In genomic region chr10:122105407-122105806, GRCm38 (mm10) we compare ENCODE assay signal across 10 mouse cellular contexts. TPM values are rescaled to one million over a fixed set of nuclear protein-coding genes. Genes with fewer than 3 reads are reported as not detected.
DNase-seq lines count a peak whose midpoint lies in the region; ATAC-seq lines count a peak whose summit lies in the region.
"Had no signal": no experiment of that assay in that cellular context is flagged by ENCODE, and none has a peak within 500 bp of the region (broad histone marks: within the 10 kb centered on the region; RNA-seq: fewer than 3 reads in every experiment).

No protein-coding gene starts in this region.

- H3K4me1 ChIP-seq in kidney, embryonic 16.5 days (ENCODE audit: insufficient read depth, low read length), result no peaks in the 10 kb centered on the region; the same call in 1 of the 2 replicates
- H3K4me1 ChIP-seq: embryonic facial prominence, embryonic 13.5 days; neural tube, embryonic 12.5 days had no signal

- no peaks in the 10 kb centered on the region for H3K36me3 ChIP-seq in kidney, embryonic 16.5 days (ENCODE audit: insufficient read depth, low read length)
- H3K36me3 ChIP-seq: embryonic facial prominence, embryonic 13.5 days; neural tube, embryonic 12.5 days had no signal

- no peaks in the 10 kb centered on the region for H3K27me3 ChIP-seq in kidney, embryonic 16.5 days (ENCODE audit: insufficient read depth, low read length)
- H3K27me3 ChIP-seq: neural tube, embryonic 12.5 days had no signal

- H3K27ac ChIP-seq in kidney, embryonic 16.5 days (ENCODE audit: low read length), result no peak overlapping the region
- H3K27ac ChIP-seq: embryonic facial prominence, embryonic 13.5 days; neural tube, embryonic 12.5 days had no signal

- WGBS in kidney, embryonic 16.5 days, result 4% methylated on average over 3 of the region's 3 CpGs

- no peak overlapping the region for H3K4me2 ChIP-seq in kidney, embryonic 16.5 days (replicated peaks; ENCODE audit: low read depth, low read length)
- H3K4me2 ChIP-seq: embryonic facial prominence, embryonic 13.5 days; neural tube, embryonic 12.5 days had no signal

- no peaks in the 10 kb centered on the region for H3K9me3 ChIP-seq in kidney, embryonic 16.5 days (ENCODE audit: low read length)
- H3K9me3 ChIP-seq: embryonic facial prominence, embryonic 13.5 days; neural tube, embryonic 12.5 days had no signal

- peak; percentile 59 for DNase-seq in kidney, adult 18-20 months
- DNase-seq in ZHBTc4 (ENCODE audit: low read depth, low spot score), result peak; percentile 65
- DNase-seq in embryo, embryonic 11.5 days (ENCODE audit: low read depth, low spot score), result peak; percentile 41
- peak; percentile 70 for DNase-seq in heart, postnatal 4 days
- DNase-seq in layer of hippocampus, postnatal 14 days (ENCODE audit: low spot score in 2 of 2), result peak; percentile 73 to 77
- peak; percentile 44 to 67 for DNase-seq in lung, postnatal 4 days
- peak; percentile 79 for DNase-seq in right cerebral cortex, postnatal 4 days

- H3K4me3 ChIP-seq in kidney, embryonic 16.5 days (ENCODE audit: low read length), result no peak overlapping the region
- H3K4me3 ChIP-seq: embryonic facial prominence, embryonic 13.5 days; neural tube, embryonic 12.5 days had no signal

- ATAC-seq in kidney, embryonic 16.5 days (ENCODE audit: low FRiP score, low TSS enrichment), result no peak; the same call in 1 of the 2 replicates

- H3K9ac ChIP-seq in kidney, embryonic 16.5 days (replicated peaks; ENCODE audit: low read length), result no peak overlapping the region
- H3K9ac ChIP-seq: embryonic facial prominence, embryonic 13.5 days; neural tube, embryonic 12.5 days had no signal

RNA-seq across cellular contexts. Expression of gene Rxylt1, which starts 8.2 kb away (rescaled TPM):
- polyA plus RNA-seq in kidney, embryonic 16.5 days (2015; fragmentation: Nextera tagmentation; extraction: Ambion mirVana), result 51.5 and 53.3 TPM in 2 replicates
- 10 to 100 TPM; 45.0 to 47.3 TPM for total RNA-seq in heart, postnatal 4 days (2021)
- total RNA-seq in layer of hippocampus, postnatal 14 days (2021), result 10 to 100 TPM; 39.0 to 42.1 TPM

RNA-seq across cellular contexts. Expression of gene Srgap1, which starts 58.3 kb away (rescaled TPM):
- 12.4 and 16.2 TPM in 2 replicates for polyA plus RNA-seq in kidney, embryonic 16.5 days (2015; fragmentation: Nextera tagmentation; extraction: Ambion mirVana)
- 10 to 100 TPM; 11.9 to 13.2 TPM for total RNA-seq in heart, postnatal 4 days (2021)
- 10 to 100 TPM; 19.0 to 23.4 TPM for total RNA-seq in layer of hippocampus, postnatal 14 days (2021)
